In genomic region chr11:119615087-119615486, GRCm38 (mm10) we compare ENCODE assay signal across 16 mouse cellular contexts. TPM values are rescaled to one million over a fixed set of nuclear protein-coding genes. Genes with fewer than 3 reads are reported as not detected.
DNase-seq lines count a peak whose midpoint lies in the region; ATAC-seq lines count a peak whose summit lies in the region.
"Had no signal": no experiment of that assay in that cellular context is flagged by ENCODE, and none has a peak within 500 bp of the region (broad histone marks: within the 10 kb centered on the region; RNA-seq: fewer than 3 reads in every experiment).

No protein-coding gene starts in this region.

- DNase-seq in adrenal gland, adult 8-10 months: peak; percentile 16
- DNase-seq in adrenal gland, adult 18-20 months (ENCODE audit: low spot score in 2 of 2): no peak
- peak; percentile 21 for DNase-seq in lung, postnatal 36 days
- DNase-seq in lung, postnatal 10 days: no peak
- DNase-seq in urinary bladder, postnatal 4 days (ENCODE audit: low spot score in 2 of 2): no peak
- no peak for DNase-seq in heart, postnatal 4 days
- DNase-seq: adrenal gland, postnatal 10 days; cerebellum, adult 11 months; cerebellum, adult 8-10 months; cerebellum, postnatal 14 days; heart, adult 2 months; heart, postnatal 14 days had no signal

- peak; percentile 66 for ATAC-seq in megakaryocyte progenitor cell, adult 5-6 weeks (replicated peaks; ENCODE audit: poor library complexity)
- ATAC-seq: activated CD4-positive, CD25-positive, alpha-beta regulatory T cell, adult 4 months; forebrain, embryonic 16.5 days; Patski had no signal

RNA-seq across cellular contexts. Expression of gene Rptor, which starts 12.4 kb away (rescaled TPM):
- total RNA-seq in adrenal gland, adult 8-10 months (2022): 10 to 100 TPM; 57.6 to 74.5 (median 59.9) TPM
- total RNA-seq in adrenal gland, adult 18-20 months (2021): 10 to 100 TPM; 44.4 to 50.2 TPM
- total RNA-seq in megakaryocyte progenitor cell, adult 5-6 weeks (2015): 14.0 and 16.1 TPM in 2 replicates
- 13.2 and 17.8 TPM in 2 replicates for total RNA-seq in megakaryocyte progenitor cell, adult 5-6 weeks (2017)
- total RNA-seq in heart, postnatal 4 days (2021): 10 to 100 TPM; 44.2 to 45.6 TPM

Comparison
In these comparisons a context has a peak if more than half of its experiments do, and no peak if none do; other contexts are left out.
1. DNase-seq: peak in adrenal gland, adult 8-10 months (single experiment) and lung, postnatal 36 days (single experiment); none in adrenal gland, adult 18-20 months (0 of 2), lung, postnatal 10 days (single experiment), urinary bladder, postnatal 4 days (0 of 2) and heart, postnatal 4 days (single experiment).